Mouse (Mus musculus) ovary, postnatal 36 days (tissue): ENCODE data around the gene Chit1.

Experiments
- DNase-seq: peaks from one replicate; pipeline ENCODE4 v3.0.0; 2022; ENCODE audit warnings: low spot score, mixed read lengths

Gene Chit1

DNA sequence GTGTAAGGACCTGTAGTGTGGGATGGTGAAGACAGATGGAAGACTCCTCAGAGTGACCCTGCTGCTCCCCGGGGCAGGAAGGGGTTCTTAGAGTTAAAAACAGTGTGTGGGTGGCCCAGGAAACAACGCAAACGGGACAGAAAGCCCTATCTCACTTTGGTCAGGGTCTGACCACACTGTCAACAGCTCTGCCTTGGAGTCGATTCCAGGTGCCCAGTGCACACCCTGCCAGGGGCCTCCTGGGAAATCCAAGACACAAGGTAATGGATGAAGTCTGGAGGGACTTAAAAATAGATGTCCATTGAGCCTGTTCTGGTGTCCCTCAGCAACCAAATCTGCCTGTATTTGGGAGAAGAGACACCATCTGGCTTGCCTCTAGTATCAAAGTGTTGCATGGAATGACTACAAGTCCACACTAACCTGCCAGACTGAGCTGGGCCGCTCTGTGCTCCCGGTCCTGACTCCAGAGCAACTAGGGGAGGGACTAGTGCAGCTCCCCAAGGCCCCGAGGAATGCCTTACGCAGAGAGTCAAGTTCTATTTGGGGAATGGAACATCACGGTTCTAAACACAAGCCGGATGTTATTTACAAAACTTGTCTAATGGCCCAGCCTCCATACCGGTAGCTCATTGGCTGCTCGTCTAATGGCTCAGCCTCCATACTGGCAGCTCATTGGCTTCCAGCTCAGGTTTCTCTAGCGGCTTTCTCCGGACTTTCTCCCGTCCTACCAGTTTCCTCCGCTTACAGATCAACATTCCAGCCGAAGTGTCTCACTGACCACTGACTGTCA lies 12.1 kb upstream of the Chit1 start:
- DNase-seq = peak; percentile 69

DNA sequence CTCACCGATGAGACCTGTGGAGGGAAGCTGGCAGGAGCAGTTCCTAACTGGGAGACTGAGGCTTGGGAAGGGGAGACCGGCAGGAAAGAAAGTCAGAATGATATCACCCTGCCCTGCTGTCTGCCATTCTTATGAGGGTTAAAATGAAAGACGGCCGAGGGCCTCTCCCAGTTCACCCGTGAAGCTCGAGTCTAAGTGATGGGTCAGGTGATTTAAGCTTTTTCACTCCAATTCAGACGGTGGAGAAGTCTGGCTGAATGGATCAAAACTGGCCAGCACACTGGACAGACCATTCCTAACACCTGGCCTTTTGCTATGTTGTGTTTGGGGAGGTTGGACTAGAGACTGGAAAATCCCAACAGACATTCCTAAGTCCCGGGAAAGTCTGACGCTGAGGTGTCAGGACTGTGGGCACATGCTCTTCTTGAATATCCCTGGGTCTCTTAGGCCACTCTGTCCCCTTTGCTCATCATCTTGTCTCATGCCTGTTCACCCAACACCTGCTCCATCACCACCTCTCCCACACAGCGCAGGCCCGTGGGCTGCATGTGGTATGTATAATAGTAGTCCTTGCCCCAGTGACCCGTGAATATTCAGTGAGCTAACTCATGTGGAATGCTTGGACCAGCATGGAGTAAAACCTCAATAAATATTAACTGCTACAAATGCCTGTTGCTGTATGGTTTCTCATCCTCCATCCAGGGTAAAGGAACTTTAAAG lies 11.4 kb upstream of the Chit1 start:
- DNase-seq = peak; percentile 3

- DNase-seq = peak; percentile 2
Observed at GRCm38 (mm10) chr1:134100401-134100800, 10.6 kb upstream of the Chit1 start.

DNA sequence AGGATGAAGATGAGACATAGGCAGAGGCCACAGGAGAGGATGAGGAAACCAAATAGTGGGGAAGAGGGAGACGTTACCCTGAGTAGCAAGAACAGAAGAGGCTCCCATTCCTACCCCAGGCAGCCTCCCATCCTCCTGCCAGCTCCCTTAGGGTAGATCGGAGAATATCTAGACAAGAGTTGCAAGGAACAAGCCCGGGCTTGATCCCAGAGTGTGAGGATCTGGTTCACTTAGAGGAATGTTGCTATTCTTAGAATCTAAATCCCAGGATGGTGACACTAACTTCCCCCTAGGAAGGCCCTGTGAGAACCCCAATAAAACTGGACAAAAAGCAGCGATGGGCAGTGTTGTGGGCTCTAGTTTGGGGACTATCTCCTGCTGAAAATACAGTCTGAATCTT lies 10.1 kb upstream of the Chit1 start:
- DNase-seq = peak; percentile 2

DNA sequence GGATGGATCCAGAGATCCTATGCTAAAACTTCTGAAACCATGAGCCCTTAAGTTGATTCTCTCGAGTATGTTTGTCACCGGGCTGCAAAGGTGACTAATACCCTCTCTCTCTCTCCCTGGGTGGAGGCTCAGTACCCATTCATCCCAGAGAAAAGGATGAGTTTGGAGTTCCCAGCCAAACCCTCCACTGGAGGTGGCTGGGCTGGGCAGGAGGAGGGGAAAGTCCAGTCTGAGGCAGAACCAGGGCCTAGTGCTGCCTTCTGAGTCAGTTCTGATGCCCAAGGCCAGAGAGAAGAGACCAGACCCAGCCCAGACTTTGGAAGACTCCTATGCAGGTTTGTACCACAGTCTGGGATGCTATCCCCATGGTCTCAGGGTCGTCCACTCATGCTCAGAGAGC lies 9.4 kb upstream of the Chit1 start:
- DNase-seq = peak; percentile 2

GRCm38 (mm10) chr1:134103861-134104260 lies 7.2 kb upstream of the Chit1 start:
- peak; percentile 2 for DNase-seq

DNA sequence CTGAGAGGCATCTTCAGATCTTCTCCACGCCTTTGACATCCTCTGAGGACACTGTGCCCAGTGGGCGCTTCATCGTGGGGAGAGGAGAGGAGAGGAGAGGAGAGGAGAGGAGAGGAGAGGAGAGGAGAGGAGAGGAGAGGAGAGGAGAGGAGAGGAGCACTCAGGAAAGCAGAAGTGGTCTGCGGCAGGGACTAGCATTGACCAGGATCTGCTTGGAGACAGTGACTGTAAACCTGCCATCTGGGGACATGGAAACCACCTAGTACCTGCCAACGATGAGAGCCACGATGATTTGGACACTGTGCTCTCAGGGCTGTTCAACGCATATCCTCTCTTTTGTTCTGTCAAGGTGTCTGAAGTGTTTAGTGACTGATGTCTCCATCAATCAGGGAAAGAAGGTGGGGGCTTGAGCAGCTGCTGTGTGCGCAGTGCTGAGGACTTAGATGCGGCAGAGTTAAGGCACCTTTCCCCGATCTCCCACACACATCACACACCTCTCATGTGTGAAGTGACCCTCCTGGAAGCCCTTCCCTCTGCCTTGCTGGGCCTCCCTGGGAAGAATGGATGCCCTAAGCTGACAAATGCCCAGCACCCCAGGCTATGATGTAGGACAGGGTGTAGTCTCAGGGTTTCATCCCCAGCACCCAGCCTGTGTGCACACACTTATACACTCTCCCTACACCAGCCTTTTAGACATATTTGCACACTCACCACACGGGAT lies 5.8 kb upstream of the Chit1 start:
- peak; percentile 1 for DNase-seq

GRCm38 (mm10) chr1:134105764-134106430 lies 5.1 kb upstream of the Chit1 start:
- DNase-seq = peak; percentile 1

GRCm38 (mm10) chr1:134106719-134107118 lies 4.3 kb upstream of the Chit1 start:
- peak; percentile 45 for DNase-seq

GRCm38 (mm10) chr1:134107777-134108176 lies 3.3 kb upstream of the Chit1 start:
- DNase-seq = no peak

DNA sequence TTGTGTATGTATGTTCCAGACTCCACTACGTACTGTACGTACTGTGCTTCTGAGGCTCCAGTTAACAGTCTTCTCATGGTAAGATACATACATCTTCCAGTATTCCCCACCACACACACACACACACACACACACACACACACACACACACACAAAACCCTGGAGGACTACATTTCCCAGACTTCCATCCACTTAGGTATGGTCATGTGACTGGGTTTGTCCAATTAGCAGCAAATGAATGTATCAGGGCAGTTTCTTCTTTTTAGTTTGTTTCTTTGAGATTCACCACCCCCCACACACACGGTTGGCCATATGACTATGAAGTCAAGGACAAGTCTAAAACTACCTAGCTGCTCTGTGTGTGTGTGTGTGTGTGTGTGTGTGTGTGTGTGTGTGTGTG lies 1.0 kb upstream of the Chit1 start:
- no peak for DNase-seq

DNA sequence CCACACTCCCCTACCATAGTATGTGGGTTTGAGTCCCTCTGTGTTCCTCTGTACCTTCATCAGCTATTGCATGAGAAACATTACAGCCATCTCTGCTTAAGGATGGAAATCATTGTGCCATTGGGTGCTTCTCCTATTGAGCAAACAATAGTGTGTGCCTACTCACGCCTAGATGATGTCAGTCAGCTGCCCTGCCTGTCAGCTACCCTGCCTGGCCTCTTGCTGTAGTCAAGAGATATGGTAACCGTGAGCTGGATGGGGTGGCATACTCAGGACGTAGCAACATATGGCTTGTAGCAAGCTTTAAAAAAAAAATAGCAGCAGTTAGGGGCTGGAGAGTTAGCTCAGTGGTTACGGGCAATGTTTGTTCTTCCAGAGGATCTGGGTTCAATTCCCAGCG lies 593 bp upstream of the Chit1 start:
- no peak for DNase-seq

DNA sequence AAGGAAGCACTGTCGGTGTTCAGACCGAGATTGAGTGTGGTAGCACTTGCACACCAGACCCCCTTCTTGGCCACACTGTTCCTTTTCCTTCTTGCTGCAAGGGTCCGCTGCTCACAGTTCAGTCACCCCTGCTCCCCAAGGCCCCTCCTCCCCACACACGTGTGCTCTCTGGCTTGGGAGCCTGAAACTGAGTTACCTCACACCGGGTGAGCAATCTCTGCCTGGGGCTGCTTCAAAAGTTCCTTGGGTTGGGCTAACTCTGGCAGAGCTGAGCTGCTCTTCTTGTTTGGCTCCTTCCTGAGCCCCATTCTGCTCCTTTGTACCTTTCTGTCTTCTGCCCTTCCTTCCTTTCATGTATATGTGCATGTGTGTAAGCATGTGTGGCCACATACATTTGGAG lies 2.5 kb downstream of the Chit1 start:
- no peak for DNase-seq

DNA sequence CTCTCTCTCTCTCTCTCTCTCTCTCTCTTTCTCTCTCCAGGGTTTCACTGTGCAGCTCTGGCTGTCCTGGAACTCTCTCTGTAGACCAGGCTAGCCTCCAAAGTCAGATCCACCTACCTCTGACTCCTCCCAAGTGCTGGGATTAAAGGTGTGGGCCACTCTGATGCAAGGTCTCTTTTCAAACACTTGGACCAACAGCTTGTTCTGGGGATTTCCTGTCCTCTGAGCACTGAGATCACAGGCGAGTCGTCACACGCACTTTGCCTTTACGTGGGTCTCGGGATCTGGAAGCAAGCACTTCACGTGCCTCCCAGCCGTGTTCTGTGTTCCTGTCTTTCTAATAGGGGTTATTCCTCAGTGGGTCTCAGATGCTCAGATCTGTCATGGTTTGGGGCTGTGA lies 3.0 kb downstream of the Chit1 start:
- DNase-seq = no peak

GRCm38 (mm10) chr1:134114730-134115129 lies 3.7 kb downstream of the Chit1 start:
- no peak for DNase-seq

DNA sequence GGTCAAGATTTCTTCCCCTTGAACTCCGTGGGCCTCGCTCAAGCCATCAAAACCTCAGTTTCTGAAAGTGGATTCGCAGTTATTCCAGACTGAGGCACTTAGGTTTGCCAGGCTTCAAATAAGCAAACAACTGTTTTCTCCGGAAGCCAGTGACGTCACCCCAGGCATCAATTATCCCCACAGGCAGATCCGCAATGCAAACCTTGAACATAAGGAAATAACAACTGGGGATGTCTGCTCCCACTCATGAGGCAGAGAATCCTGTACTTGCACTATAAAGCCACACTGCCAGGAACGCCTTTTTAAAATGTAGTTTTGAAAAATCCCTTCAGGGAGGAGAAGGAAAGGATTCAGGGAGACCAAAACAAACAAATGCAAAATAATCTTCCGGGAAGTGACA lies 4.4 kb downstream of the Chit1 start:
- no peak for DNase-seq

GRCm38 (mm10) chr1:134117110-134117509 lies 6.1 kb downstream of the Chit1 start:
- DNase-seq = no peak

- DNase-seq = peak; percentile 79
Observed at GRCm38 (mm10) chr1:134120179-134120578, 9.1 kb downstream of the Chit1 start.

DNA sequence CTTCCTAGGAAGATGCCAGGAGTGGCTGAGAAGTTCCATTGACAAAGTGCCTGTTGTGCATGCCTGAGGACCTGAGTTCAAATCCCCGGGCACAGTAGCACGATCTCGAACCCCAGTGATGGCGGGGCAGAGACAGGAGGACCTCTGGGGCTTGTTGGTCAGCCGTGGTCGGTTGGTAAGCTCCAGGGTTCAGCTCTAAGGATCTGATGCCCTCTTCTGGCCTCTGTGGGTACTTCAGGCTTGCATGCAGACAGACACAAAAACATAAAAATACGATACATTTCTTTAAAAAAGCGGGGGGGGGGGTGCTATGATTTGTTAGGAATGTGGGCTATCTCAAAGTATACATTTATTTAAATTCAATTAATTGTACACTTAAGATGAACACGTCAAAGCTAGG lies 11.2 kb downstream of the Chit1 start:
- DNase-seq = no peak

DNA sequence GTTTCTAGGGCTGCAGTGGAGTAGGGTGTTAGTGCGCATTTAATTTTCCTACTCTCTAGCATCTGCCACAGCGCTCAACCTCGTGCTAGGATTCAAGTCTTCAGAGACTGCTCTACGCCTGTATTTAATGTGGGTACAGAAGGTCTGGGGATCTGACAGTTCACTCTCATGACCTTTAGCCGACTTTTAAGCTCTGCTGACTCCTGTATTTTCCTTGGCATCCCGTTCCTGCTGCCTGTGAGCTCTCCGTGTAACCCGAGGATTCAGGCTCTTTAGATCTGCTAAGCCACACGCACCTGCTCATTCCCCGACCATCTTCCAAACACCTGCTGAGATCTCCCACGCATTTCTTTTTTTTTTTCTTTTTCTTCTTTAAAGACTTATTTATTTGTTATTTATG lies 22.3 kb downstream of the Chit1 start:
- DNase-seq = no peak

DNA sequence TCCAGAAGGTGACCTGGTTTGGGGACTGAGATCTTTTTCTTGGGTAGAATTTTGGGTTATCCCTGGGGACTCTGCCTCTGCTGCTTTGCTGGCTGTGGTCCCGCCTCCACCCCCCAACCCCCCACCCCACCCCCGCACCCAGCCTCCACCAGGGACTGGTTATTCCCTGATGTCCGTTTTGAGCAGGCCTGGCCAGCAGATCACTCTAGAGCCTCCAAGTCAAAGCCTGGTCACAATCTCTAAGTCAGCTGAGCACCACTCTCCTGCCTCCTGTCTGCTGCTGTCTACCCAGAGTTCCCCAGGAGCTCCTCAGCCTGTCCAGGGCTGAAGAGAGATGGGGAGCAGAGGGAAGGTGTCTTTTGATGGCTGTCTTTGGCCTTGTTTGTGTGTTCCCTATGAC lies 25.3 kb downstream of the Chit1 start:
- no peak for DNase-seq

DNA sequence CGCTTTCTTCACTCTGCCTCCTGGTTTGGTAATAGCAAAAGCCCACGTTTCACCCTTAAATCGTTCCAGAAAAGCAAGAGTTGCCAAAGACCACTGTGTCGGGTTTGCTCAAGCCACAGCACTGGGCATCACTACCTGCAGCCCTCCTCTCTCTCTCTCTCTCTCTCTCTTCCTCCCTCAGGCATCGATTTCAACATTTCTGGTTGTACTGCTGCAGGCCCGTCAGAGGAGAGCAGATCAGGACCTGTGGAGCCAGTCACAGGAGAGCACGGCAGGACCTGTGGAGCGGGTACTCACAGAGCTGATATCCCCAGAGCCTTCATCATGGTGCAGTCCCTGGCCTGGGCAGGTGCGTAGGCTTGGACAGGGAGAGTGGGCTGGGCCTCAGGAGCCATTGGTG lies 27.4 kb downstream of the Chit1 start:
- no peak for DNase-seq
